Mouse (Mus musculus): ENCODE results near the gene Gins2. TPM values are rescaled to one million over a fixed set of nuclear protein-coding genes. Genes with fewer than 3 reads are reported as not detected.
A peak's percentile ranks its signal among the peaks of the same experiment; 100 is the strongest.

Gins2 gene
- total RNA-seq (2015) (28.3 and 31.8 TPM in 2 replicates), total RNA-seq (2017) (23.2 and 28.9 TPM in 2 replicates)

DNA sequence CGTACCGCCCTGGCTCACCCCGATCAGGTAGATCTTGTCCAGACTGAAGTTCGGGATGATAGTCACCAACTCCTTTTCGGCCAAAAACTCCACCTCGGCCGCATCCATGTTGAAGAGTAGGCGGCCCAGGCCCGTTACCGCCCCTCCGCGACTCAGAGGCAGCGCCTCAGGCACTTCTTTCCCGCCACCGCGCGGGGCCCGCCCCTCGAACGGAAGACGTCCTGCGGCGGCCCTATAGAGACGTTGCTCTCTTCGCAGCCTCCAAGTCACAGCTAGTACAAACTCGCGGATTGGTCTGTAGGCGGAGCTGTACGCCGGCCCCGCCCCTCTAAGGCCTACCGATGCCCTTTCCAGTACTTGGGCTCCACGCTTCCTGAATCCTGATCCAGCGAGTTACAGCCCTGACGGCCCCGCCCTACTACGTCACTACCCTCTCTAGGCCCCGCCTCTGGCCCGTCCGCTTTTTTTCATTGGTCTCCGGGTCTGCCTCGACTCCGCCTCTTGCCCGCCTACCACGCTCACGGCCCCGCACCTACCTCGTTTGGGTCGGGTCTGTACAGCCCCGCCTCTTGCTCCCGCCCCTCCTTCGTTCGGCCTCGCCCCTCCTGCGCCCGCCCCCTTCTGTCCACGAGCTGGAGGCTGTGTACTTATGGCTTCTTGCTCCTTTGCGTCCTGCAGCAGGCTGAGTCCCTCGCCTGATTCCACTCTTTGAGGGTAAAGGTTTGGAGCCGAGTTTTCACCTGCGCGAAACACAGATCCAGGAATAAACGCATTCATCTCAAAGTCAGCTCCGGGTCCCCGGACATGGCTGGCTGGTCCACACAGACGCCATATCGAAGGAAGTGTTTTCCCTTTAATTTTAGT, at the start of gene Gins2:
Gins2 (minus strand) TSS at position 397 of the 864 bp plus-strand sequence.
- ATAC-seq (ENCODE audit: poor library complexity, severe bottlenecking) = peak; percentile 96

GRCm38 (mm10) chr8:120634329-120634839, 45.3 kb upstream of the Gins2 start:
- peak; percentile 52 for ATAC-seq (ENCODE audit: poor library complexity, severe bottlenecking)

- no peak for ATAC-seq (ENCODE audit: poor library complexity, severe bottlenecking)
Observed at GRCm38 (mm10) chr8:120633665-120634271, 44.7 kb upstream of the Gins2 start.

- no peak for ATAC-seq (ENCODE audit: poor library complexity, severe bottlenecking)
Observed at GRCm38 (mm10) chr8:120632969-120633664, 44.0 kb upstream of the Gins2 start.

- no peak for ATAC-seq (ENCODE audit: poor library complexity, severe bottlenecking)
Observed at GRCm38 (mm10) chr8:120631441-120632375, 42.6 kb upstream of the Gins2 start.

DNA sequence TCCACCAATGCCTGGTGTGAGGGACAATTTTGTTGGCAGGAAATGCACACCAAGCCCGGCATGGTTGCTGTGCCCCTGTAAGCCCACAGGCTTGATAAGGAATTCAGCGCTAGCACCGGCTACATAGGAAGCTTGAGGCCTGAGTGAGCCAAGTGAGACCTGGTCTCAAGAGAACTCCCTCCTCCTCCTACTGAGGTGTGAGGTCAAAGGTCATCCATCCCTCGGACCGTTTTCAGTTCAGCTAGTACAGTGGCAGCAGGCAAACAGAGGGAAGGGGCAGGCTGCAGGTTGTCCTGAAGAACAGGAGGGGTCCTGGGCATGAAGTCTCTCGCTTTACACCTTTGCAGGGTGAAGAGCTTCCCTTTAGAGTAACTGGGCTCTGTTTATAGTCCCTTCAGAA, 41.7 kb upstream of the Gins2 start:
- ATAC-seq (ENCODE audit: poor library complexity, severe bottlenecking) = no peak

DNA sequence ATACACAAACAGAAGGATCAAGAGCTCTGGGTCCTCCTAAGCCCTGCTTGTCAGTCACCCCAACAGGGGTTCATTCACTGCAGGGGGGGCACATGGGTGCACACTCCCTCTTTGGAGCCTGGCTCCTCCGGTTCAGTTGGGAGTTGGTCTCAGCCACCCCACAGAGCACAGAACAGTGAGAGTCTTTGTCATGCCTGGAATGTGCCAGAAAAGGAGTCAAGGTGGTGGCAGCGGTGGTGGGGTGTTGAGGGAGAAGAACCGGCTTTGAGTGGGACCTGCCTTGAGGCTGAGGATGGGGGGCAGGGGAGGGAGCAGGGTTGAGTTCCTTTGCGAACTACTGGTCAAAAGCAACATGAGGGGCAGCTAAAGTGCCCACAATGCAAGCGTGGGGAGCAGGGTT, 40.9 kb upstream of the Gins2 start:
- ATAC-seq (ENCODE audit: poor library complexity, severe bottlenecking) = no peak

DNA sequence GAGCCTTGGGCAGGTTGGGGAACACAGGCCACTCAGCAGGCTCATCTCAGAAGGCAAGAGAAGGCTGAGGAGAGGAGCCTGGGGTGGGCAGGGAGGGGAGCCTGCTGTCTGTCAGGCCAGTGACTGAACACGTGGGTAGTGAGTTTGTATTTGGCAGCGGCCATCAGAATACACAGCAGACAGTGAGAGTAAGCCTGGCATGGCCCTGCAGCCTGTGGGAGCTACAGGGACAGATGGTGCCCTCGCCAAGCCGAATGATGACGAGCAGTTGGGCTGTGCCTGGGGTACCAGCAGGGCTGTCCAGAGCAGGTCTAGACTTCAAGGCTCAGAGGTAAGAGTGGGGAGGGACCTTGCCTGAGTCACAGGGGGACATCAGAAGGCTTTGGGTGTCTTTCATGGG, 38.2 kb upstream of the Gins2 start:
- no peak for ATAC-seq (ENCODE audit: poor library complexity, severe bottlenecking)

- no peak for ATAC-seq (ENCODE audit: poor library complexity, severe bottlenecking)
Observed at GRCm38 (mm10) chr8:120626461-120626860, 37.4 kb upstream of the Gins2 start.

- no peak for ATAC-seq (ENCODE audit: poor library complexity, severe bottlenecking)
Observed at GRCm38 (mm10) chr8:120623608-120624007, 34.5 kb upstream of the Gins2 start.

DNA sequence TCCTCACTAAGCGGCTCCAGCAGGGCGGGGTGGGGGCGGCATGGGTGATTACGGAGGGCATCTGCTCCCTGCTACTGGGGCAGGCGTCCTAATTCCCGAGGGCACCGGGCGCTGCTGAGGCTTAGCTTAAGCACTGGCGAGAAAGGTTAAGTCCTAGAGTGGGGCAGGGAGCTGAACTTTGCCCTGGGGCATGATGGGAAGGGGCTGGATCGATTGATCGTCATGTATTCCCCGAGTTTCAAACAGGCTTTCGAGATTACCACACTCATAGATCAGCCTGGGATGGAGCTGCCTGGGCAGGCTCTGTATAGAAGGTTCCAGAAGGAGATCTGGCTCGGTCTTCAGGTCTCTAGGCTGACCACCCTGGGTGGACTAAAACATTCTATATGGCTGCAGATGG, 33.1 kb upstream of the Gins2 start:
- ATAC-seq (ENCODE audit: poor library complexity, severe bottlenecking) = no peak

GRCm38 (mm10) chr8:120620441-120620840, 31.3 kb upstream of the Gins2 start:
- no peak for ATAC-seq (ENCODE audit: poor library complexity, severe bottlenecking)

DNA sequence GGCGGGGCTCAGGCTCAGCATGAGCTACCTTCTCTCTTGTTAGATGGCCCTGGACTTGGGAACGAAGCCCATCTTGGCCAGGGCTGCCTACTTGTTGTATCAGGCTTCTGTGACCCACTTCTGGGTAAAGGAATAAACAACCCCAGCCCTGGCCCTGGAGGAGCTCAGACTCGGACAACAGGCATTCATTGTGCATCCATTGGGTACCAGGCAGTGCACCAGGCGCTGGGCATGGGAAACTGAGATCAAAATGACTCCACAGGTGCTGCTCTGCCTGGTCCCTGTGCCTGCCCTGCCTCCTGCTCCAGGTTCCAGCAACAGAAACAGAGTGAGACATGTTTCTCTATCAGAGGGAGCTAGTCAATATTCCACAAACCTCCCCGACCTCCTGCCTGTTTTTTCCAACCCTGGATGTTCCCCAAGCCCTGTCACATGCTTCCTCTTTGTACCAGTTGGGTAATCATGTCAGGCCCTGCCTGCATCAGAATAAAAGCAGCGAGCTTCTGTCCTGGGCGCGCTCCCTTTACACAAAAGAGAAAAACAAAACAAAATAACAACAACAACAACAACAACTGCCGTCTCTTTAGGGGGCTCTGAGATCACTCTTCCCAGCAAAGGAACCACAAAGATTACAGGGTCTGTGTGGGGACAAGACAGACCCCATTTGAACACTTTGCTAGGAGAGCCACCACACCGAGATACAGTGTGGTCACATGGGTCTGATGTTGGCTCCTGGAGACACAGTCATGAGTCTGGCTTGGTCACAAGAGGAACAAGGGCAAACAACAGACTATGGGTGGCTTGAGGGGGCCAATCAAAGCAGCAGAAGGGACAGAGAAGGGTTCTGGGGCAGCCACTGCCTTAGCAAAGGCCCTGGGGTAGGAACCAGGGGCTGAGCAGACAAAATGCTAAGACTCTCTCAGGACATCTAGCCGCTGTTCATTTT, 30.4 kb upstream of the Gins2 start:
- peak; percentile 53 for ATAC-seq (ENCODE audit: poor library complexity, severe bottlenecking)

DNA sequence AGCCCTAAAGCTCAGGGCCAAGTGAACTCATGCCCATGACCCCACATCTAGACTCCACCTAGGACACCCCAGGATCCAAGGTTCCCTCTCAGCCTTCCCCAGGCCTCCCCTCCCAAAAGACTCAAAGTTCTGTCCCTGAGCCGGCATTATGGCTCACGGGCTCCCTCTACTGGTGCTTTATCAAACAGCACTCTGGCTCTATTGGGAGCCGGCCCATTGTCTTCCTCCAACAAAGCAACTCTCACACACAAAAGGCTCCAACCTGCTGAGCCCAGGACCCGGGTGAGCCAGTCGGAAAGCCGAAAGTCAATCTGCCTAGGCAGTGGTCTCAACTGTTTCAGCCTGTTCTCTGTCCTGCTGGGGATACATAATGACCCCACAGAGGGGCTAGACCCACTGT, 29.0 kb upstream of the Gins2 start:
- peak; percentile 87 for ATAC-seq (ENCODE audit: poor library complexity, severe bottlenecking)

- ATAC-seq (ENCODE audit: poor library complexity, severe bottlenecking) = no peak
Observed at GRCm38 (mm10) chr8:120616663-120617626, 27.8 kb upstream of the Gins2 start.

- no peak for ATAC-seq (ENCODE audit: poor library complexity, severe bottlenecking)
Observed at GRCm38 (mm10) chr8:120614491-120614890, 25.4 kb upstream of the Gins2 start.

GRCm38 (mm10) chr8:120610824-120611223, 21.7 kb upstream of the Gins2 start:
- ATAC-seq (ENCODE audit: poor library complexity, severe bottlenecking) = no peak

GRCm38 (mm10) chr8:120607885-120608284, 18.8 kb upstream of the Gins2 start:
- peak; percentile 96 for ATAC-seq (ENCODE audit: poor library complexity, severe bottlenecking)
